Mouse (Mus musculus): Measurements from ENCODE around the gene Bmpr1a. TPM values are rescaled to one million over a fixed set of nuclear protein-coding genes. Genes with fewer than 3 reads are reported as not detected.

Bmpr1a gene
- total RNA-seq (2021) = 10 to 100 TPM; 65.3 to 69.9 TPM
- long read RNA-seq, experiment 1, full-length matches to known transcripts = 9 of 28 reads
- long read RNA-seq, experiment 1, partial matches to known transcripts = 1 of 28 reads
- long read RNA-seq, experiment 1, other reads (novel, unspliced or antisense) = 18 of 28 reads
- long read RNA-seq, experiment 2, full-length matches to known transcripts = 7 of 36 reads
- long read RNA-seq, experiment 2, partial matches to known transcripts = 3 of 36 reads
- long read RNA-seq, experiment 2, other reads (novel, unspliced or antisense) = 26 of 36 reads

- no peak for DNase-seq
- intact Hi-C loops (cut with DNase I; ENCODE audit: low total_unique reads) = loop anchor here (5.0 kb wide), 1 partner anchor 44 kb away; no protein-coding TSS in a partner anchor
Measured at GRCm38 (mm10) chr14:34503325-34503647, at the start of gene Bmpr1a. Gene Bmpr1a (minus strand): TSS chr14:34503341.

- intact Hi-C loops (cut with DNase I; ENCODE audit: low total_unique reads) = no loop called here
- no peak for DNase-seq
Measured at GRCm38 (mm10) chr14:34552226-34552625, 49.1 kb upstream of the Bmpr1a start.

- peak; percentile 88 for DNase-seq
- intact Hi-C loops (cut with DNase I; ENCODE audit: low total_unique reads) = loop anchor here (5.0 to 10.0 kb wide), 2 partner anchors 47 to 94 kb away; partner anchors contain the start of gene Bmpr1a
Measured at GRCm38 (mm10) chr14:34549004-34549671, 46.0 kb upstream of the Bmpr1a start.

- peak; percentile 81 for DNase-seq
- intact Hi-C loops (cut with DNase I; ENCODE audit: low total_unique reads) = loop anchor here (5.0 to 10.0 kb wide), 2 partner anchors 46 to 94 kb away; partner anchors contain the start of gene Bmpr1a
Measured at GRCm38 (mm10) chr14:34548391-34549001, 45.4 kb upstream of the Bmpr1a start.

- intact Hi-C loops (cut with DNase I; ENCODE audit: low total_unique reads) = loop anchor here (10.0 kb wide), 1 partner anchor 90 kb away; no protein-coding TSS in a partner anchor
- no peak for DNase-seq
Measured at GRCm38 (mm10) chr14:34544545-34544944, 41.4 kb upstream of the Bmpr1a start.

- no peak for DNase-seq
- intact Hi-C loops (cut with DNase I; ENCODE audit: low total_unique reads) = loop anchor here (10.0 kb wide), 1 partner anchor 89 kb away; no protein-coding TSS in a partner anchor
Measured at GRCm38 (mm10) chr14:34544001-34544400, 40.9 kb upstream of the Bmpr1a start.

- intact Hi-C loops (cut with DNase I; ENCODE audit: low total_unique reads) = loop anchor here (10.0 kb wide), 1 partner anchor 89 kb away; no protein-coding TSS in a partner anchor
- no peak for DNase-seq
Measured at GRCm38 (mm10) chr14:34543596-34543995, 40.5 kb upstream of the Bmpr1a start.

- no peak for DNase-seq
- intact Hi-C loops (cut with DNase I; ENCODE audit: low total_unique reads) = loop anchor here (10.0 kb wide), 1 partner anchor 87 kb away; no protein-coding TSS in a partner anchor
Measured at GRCm38 (mm10) chr14:34541896-34542295, 38.8 kb upstream of the Bmpr1a start.

GRCm38 (mm10) chr14:34540685-34541162 lies 37.6 kb upstream of the Bmpr1a start:
- DNase-seq = peak; percentile 59
- intact Hi-C loops (cut with DNase I; ENCODE audit: low total_unique reads) = loop anchor here (10.0 kb wide), 1 partner anchor 86 kb away; no protein-coding TSS in a partner anchor

- DNase-seq = no peak
- intact Hi-C loops (cut with DNase I; ENCODE audit: low total_unique reads) = no loop called here
Measured at GRCm38 (mm10) chr14:34535883-34536282, 32.7 kb upstream of the Bmpr1a start.

- intact Hi-C loops (cut with DNase I; ENCODE audit: low total_unique reads) = no loop called here
- DNase-seq = peak; percentile 33
Measured at GRCm38 (mm10) chr14:34533537-34533936, 30.4 kb upstream of the Bmpr1a start.

- DNase-seq = no peak
- intact Hi-C loops (cut with DNase I; ENCODE audit: low total_unique reads) = no loop called here
Measured at GRCm38 (mm10) chr14:34532536-34532935, 29.4 kb upstream of the Bmpr1a start.

- intact Hi-C loops (cut with DNase I; ENCODE audit: low total_unique reads) = no loop called here
- no peak for DNase-seq
Measured at GRCm38 (mm10) chr14:34528804-34529203, 25.7 kb upstream of the Bmpr1a start.

GRCm38 (mm10) chr14:34522701-34523100 lies 19.6 kb upstream of the Bmpr1a start, which contains the start of gene 9230112D13Rik:
Gene 9230112D13Rik (minus strand): TSS chr14:34522801.
- DNase-seq = no peak
- intact Hi-C loops (cut with DNase I; ENCODE audit: low total_unique reads) = no loop called here

GRCm38 (mm10) chr14:34517959-34518544 lies 14.9 kb upstream of the Bmpr1a start:
- DNase-seq = no peak
- intact Hi-C loops (cut with DNase I; ENCODE audit: low total_unique reads) = no loop called here

GRCm38 (mm10) chr14:34516960-34517577 lies 13.9 kb upstream of the Bmpr1a start:
- intact Hi-C loops (cut with DNase I; ENCODE audit: low total_unique reads) = no loop called here
- no peak for DNase-seq

GRCm38 (mm10) chr14:34515860-34516259 lies 12.7 kb upstream of the Bmpr1a start:
- no peak for DNase-seq
- intact Hi-C loops (cut with DNase I; ENCODE audit: low total_unique reads) = no loop called here

GRCm38 (mm10) chr14:34514120-34514519 lies 11.0 kb upstream of the Bmpr1a start:
- DNase-seq = no peak
- intact Hi-C loops (cut with DNase I; ENCODE audit: low total_unique reads) = no loop called here

GRCm38 (mm10) chr14:34512602-34513001 lies 9.5 kb upstream of the Bmpr1a start:
- intact Hi-C loops (cut with DNase I; ENCODE audit: low total_unique reads) = no loop called here
- no peak for DNase-seq

Data from gastrocnemius, postnatal 14 days (tissue).